Mouse (Mus musculus) heart, postnatal 25 days (tissue): ENCODE results near the gene St5. TPM values are rescaled to one million over a fixed set of nuclear protein-coding genes. Genes with fewer than 3 reads are reported as not detected.

Source experiments
- DNase-seq: peaks from one replicate; pipeline ENCODE4 v3.0.0; 2022; ENCODE audit warnings: low spot score
- intact Hi-C: fragments of 180-260 bp; cut with DNase I; formaldehyde crosslinking; loops from one replicate; pipeline ENCODE4 v1.15.1; 2025
- microRNA-seq: library from miRNA; unstranded; fragments of <30 nt; microRNA quantifications from one replicate; pipeline ENCODE4 v1.2.0, GENCODE M21; 2022
- total RNA-seq, 2 experiments: library from RNA; stranded (reverse); gene quantifications; 2 replicates each; pipeline ENCODE4 v1.2.3; 2021

The St5 gene
- total RNA-seq, 2 experiments from 2014 or later, result 28.0 to 30.2 TPM

DNA sequence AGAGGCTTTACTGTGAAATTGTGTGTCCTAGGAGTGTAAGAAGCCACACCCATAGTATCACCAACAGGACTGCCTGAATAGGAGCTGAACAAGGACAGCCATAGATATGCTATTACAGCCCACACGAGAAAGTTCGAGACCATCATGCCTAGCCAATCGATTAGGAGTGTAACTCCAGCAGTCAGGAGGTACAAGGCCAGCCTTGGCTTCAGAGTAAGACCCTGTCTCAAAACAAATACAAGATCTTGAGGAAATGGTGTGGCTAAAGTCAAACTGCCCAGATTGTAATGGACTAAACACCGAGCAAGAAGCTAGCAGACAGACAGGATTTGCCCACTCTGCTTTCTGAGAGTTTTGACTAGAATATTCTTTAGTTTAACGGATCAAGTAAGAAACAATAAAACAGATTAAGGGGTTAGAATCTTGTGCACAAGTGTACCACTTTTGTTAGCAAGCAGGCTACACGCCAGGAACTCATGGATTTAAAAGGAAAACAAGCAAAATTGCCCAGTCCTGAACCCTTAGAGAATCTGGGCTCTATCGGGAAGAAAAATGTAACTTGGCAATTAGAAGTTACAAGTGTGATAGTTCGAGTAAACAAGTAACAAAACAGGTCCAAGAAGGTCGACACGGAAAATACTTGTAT lies 185.2 kb downstream of the St5 start:
- DNase-seq, result no peak
- intact Hi-C loops, result loop anchor here (2.0 to 5.0 kb wide), 2 partner anchors 49 to 76 kb away; no protein-coding TSS in a partner anchor

DNA sequence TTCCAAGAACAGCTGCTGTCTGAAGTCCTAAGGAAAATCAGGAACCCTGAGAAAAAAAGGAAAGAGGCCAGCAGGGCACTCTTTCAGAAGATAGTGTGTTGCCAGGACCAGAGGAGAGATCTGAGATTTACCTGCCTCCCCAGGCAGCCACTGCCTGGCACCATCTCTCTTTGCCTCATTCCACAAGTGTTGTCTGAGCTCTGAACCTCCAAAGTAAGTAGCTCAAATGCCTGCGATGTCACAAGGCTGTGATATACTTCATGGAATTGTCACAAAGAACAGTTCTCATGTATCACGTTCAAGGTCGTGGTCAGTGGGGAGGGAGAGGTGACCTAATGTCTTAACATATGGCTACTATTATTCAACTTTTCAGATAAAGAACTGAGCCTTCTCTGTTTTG lies 186.9 kb downstream of the St5 start:
- no peak for DNase-seq
- intact Hi-C loops, result loop anchor here (5.0 kb wide), 1 partner anchor 74 kb away; no protein-coding TSS in a partner anchor

DNA sequence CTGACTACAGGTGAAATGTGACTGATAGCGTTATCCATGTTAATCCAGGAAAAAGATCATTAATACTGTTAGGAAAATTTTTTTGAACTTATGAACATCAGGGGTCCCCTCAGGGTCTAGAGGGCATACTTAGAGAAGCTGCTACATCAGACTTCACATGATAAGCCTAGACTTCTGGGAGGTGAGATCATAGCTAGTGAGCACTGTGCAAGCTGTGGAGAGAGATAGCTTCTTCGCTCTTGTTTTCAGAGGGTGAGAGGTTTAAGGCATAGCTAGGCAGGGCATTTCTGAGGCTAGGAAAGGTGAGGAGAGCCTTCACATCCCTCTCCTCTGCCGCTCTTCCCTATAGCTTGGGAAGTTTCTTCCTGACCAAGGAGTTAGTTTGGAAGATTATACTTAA lies 191.6 kb downstream of the St5 start:
- no peak for DNase-seq
- intact Hi-C loops, result no loop called here

DNA sequence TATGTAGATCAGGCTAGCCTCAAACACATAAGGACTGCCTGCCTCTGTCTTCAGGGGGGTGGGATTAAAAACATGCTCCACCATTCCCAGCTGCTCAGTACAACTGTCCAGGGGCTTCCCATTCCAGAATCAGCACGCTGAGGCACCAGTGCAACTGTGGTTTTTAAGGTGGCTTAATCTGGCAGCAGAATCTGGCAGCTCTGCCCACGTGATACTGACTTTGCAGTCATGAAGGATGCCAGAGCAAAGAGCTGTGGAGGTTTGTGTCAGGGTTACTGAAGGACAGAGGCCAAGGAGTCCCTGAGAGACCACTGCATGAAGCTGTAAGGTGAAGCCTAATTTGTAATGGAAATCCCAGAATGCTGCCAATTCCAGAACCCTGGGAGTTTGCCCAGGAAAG lies 192.6 kb downstream of the St5 start:
- no peak for DNase-seq
- intact Hi-C loops, result no loop called here

DNA sequence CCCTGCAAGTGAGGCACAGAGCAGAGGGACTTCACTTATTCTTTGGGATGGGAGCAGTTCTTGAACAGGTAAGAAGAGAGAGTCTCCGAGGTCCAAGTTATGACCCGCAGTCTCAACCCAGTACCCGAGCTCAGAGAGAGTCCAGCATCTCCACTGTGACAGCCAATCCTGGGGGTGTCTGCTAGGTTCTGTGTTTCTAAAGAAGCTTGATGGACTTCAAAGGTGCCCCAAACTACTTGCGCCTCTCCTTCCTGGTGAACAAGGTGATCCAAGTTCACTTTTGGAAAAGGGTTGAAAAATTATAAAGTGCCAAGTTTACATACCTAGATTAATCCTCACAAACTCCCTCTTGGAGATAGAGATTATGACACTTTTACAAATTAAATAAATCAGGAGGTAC lies 195.4 kb downstream of the St5 start, which contains the start of gene Trim66:
Gene Trim66, minus strand, starts transcription at position 101 of the 400 bp plus-strand sequence.
- intact Hi-C loops, result no loop called here
- DNase-seq, result no peak

DNA sequence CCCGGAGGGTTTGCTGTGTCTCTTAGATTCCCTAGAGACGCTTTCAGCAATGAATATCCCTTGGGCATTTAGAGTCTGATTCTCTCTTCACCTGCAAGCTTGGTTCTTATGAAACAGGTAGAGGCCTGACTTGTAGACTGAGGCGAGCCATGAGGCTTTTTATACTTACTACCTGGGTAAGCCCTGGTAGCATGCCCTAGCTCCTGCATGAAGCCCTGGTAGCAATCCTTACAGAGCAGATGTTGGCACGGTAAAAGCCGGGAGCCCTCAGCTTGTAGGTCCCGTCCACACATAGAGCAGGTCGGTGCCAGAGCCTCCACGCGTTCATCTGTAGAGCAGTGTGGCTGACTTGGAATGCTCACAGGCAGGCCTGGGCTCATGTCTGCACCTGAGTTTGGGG lies 195.8 kb downstream of the St5 start:
- no peak for DNase-seq
- intact Hi-C loops, result no loop called here

DNA sequence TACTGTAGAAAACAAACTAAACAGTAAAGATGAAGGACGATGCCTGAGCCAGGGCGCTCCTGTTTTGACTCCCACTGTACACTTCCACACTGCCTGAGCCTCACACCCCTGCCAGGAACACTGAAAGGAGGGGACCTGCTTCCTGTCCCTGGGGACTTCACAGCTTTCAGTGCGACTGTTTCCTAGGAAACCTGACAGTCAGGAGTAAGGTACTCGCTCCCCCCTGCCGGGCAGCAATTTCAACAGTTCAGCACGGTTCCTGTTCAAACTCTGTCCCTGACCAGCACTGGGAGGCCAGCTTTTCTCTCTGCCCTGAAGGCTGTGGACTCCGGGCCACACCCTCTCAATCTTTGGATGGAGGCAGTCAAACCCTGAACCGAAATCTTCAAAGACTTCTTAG lies 196.3 kb downstream of the St5 start:
- DNase-seq, result no peak
- intact Hi-C loops, result no loop called here

DNA sequence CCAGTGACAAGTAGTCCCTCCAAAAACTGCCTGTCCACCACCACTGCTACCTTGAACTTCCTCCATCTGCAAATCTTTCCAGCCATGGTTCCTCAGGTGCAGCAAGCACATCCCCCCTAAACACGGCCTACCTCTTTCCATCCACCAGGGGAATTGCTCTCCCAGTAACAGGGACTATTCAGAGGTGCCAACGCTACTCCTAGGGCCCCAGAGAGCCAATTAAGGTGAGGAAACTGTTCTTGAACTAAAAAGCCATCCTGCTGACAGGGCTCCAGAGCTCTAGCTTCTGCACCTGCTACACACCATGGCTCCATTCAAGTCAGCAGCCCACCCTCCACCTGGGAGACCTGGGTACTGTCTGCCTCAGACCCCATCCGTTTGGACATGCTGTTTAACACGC lies 205.9 kb downstream of the St5 start:
- intact Hi-C loops, result no loop called here
- DNase-seq, result no peak

DNA sequence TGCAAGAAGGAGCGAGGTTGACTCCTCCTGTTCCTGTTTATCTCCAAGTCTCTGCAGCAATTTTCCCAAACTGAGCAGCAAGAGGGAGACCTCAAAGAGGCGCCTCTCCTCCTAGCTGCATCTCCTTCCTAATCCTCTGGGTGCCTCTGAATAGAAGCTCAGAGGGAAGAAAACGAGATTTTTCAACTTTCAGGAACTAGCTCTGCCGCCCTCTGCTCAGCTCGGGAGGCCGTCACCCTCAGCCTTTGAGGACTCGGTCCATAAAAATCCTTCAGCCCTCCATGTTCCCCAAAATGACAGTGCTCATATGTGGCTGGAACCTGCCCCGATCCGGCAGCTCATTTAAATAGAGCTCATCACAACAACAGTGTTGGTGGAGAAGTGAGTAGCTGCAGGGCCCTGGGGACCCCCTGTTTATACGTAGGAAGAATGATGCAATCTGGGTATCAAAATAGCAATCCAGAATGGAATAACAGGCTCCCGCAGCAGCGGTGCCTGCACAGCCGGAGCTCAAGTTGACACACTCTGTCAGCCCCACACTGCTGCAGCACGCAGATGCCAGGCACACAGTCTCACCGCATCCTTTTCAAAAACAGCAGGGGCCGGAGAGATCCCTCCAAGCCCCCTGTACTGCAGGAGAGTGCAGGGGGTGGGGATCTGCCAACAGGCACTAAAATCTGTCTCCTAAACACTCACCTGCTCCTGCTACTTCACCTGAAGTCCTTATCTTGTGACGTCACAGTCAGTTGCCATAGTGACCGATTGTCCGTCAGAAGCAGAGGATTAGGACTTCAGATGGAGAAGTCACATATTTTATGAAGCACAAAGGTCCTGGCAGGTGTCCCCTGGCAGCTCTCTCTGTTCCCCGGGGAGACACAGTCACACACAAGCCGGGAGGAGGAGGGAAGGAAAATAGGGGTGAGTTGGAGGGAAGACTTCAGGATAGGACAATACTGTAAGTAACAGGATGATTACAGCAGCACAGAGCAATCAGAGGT lies 209.8 kb downstream of the St5 start:
- intact Hi-C loops, result no loop called here
- no peak for DNase-seq

DNA sequence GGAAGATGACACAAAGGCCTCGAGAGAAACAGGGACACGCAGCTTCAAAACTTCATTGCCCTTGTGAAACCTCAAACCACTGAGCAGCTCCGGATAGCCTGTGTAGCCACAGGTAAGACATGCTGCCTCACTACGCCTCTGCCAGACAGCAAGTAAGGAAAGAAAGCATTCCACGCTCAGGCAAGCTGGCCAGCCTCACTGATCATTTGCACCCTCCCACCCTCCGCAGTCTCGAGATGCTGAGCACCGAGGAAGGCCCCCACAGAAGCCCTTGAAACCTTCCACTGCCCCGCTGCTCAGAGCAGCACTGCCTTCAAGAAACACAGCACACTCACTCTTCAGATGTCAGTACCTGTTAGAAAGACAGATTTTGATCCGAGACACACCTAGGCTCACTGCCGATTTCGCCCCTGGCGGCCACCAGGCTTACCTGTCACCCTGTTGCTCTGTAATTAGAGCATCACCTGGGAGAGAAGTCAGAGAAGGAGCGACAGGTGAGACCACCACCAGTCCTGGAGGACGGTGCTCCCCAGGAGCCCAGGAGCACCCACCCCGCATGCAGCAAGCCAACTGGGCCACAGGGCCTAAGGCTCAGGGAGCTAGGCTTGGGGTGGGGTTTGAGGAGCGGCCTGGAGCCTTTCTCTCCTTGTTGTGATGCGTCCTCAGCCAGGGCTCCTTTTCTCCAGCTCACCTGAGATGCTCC lies 210.6 kb downstream of the St5 start:
- no peak for DNase-seq
- intact Hi-C loops, result no loop called here

DNA sequence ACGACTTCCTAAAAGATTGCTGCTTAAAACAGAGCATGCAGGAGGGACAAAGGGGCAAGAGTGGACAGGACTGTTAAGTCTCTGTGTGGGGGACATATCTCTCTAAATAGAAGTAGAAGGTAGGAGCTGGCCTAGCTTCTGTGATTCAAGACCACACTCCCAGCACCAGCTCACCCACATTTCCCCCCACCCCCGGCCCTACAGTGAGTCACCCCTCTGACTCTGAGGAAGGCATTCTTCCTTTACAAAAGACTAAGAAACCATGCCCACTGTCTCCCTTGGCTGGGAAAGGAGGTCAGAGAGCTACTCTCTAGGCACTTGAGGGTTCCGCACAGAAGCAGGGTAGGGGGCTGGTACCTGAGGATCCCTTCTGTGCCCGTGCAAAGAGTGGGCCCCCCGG lies 219.2 kb downstream of the St5 start:
- intact Hi-C loops, result no loop called here
- no peak for DNase-seq

DNA sequence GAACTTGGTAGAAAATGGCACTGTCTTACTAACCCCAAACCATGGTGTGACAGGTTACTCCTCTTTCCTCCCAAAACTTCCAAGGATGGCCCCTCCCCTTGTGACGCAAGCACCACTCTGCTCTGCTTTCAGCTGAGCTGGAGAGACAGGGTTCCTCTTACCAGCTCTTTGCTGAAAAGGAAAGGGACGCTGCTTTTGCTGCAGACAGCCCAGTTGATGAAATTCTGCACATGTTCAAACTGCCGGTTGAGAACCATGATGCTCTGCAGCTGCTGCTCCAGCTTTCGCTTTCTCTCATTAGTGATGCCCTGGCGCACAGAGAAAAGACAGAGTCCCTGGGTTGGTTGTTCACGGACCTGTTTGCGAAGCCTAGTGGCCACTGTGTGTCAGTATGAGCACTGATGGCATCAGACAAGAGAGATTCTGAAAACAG lies 222.6 kb downstream of the St5 start:
- DNase-seq, result no peak
- intact Hi-C loops, result no loop called here

DNA sequence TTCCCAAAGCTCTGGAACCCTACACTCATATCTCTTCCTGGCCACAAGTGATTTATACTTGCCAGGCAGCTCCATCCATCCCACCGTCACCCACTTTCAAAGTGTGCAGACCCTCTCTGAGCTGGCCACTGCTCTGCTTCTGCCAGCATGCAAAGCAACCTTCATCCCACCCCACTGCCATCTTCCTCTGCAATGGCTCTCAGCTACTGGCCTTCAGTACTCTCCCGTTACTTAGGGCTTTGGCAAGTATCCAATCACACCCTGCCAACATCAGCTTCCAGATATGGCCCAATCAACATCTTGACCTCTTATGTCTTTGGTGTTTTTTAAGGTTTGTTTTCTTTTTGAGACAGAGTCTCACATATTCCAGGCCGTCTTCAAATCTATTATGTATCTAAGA lies 225.5 kb downstream of the St5 start:
- intact Hi-C loops, result no loop called here
- no peak for DNase-seq

Small RNAs within 50 kb of the gene (microRNA-seq; reads per million reads assigned to microRNA genes)
- gene Gm47284, result not detected

Other genes with a start within 250 kb of the St5 start
- gene Trim66, start 195.5 kb downstream of the St5 start, total RNA-seq, result under 1 TPM; 0.05 to 0.06 TPM
- gene Rpl27a, start 184.5 kb downstream of the St5 start, total RNA-seq, result 100 to 1,000 TPM in 1 of 2 experiments, 10 to 100 TPM in 1; 95.9 to 104 TPM
- gene Akip1, start 85 bp upstream of the St5 start, total RNA-seq, result 10 to 100 TPM; 12.7 to 12.8 TPM
- gene BC051019, start 20.2 kb upstream of the St5 start, total RNA-seq, result not detected
- not detected for gene Ascl3, start 28.1 kb upstream of the St5 start, total RNA-seq
- 10 to 100 TPM; 28.5 to 31.3 TPM for gene Tmem9b, start 49.3 kb upstream of the St5 start, total RNA-seq
- under 1 TPM; 0.39 to 0.45 TPM for gene Nrip3, start 78.4 kb upstream of the St5 start, total RNA-seq
- gene Scube2, start 162.1 kb upstream of the St5 start, total RNA-seq, result 10 to 100 TPM; 22.6 to 24.0 TPM